Mouse (Mus musculus) forebrain, embryonic 12.5 days (tissue): ENCODE results near the gene Trpm3. TPM values are rescaled to one million over a fixed set of nuclear protein-coding genes. Genes with fewer than 3 reads are reported as not detected.

ENCODE experiments used
- ATAC-seq: fragments of 200-750 bp; cut with Nextera tagmentation; 2 replicates; pipeline ENCODE4 v1.8.0; 2017; ENCODE audit warnings: moderate TSS enrichment; ENCODE audit not compliant: low FRiP score
- H3K27ac ChIP-seq: fragments of 300-500 bp; sonication (generic); 2 replicates; pipeline ENCODE4 v1.5.1; 2016; ENCODE audit warnings: mild to moderate bottlenecking
- H3K27me3 ChIP-seq: fragments of 300-500 bp; sonication (generic); 2 replicates; pipeline ENCODE4 v1.6.1; 2016; ENCODE audit warnings: mild to moderate bottlenecking
- H3K36me3 ChIP-seq: fragments of 300-500 bp; sonication (generic); replicated peaks from 2 replicates; pipeline ENCODE4 v1.6.1; 2016; ENCODE audit warnings: mild to moderate bottlenecking
- H3K4me1 ChIP-seq: fragments of 300-500 bp; sonication (generic); 2 replicates; pipeline ENCODE4 v1.6.1; 2016
- H3K4me2 ChIP-seq: fragments of 300-500 bp; sonication (generic); 2 replicates; pipeline ENCODE4 v1.6.1; 2016; ENCODE audit warnings: mild to moderate bottlenecking, moderate library complexity
- H3K4me3 ChIP-seq: fragments of 300-500 bp; sonication (generic); replicated peaks from 2 replicates; pipeline ENCODE4 v1.5.1; 2016; ENCODE audit warnings: mild to moderate bottlenecking
- H3K9ac ChIP-seq: fragments of 300-500 bp; sonication (generic); 2 replicates; pipeline ENCODE4 v1.6.1; 2016; ENCODE audit warnings: mild to moderate bottlenecking
- H3K9me3 ChIP-seq: fragments of 300-500 bp; sonication (generic); 2 replicates; pipeline ENCODE4 v1.6.1; 2016
- WGBS: fragments of 180-500 bp; shearing (Covaris S2); methylation state at CpG from one replicate; pipeline ENCODE4 v1.1.7; 2016; 5-methylcytosine and 5-hydroxymethylcytosine counted together
- polyA plus RNA-seq: library from polyadenylated mRNA; unstranded; fragments of >200 nt; fragmentation: Nextera tagmentation; extraction: Ambion mirVana; gene quantifications from 2 replicates; pipeline ENCODE4 v1.2.1, GENCODE M21; 2016

Trpm3 gene
- polyA plus RNA-seq, 1 experiment from 2014 or later, result 16.6 TPM

GRCm38 (mm10) chr19:22800471-22800870 is 661.6 kb downstream of the Trpm3 start:
- H3K9ac ChIP-seq, result no peak overlapping the region
- ATAC-seq, result no peak

GRCm38 (mm10) chr19:22803396-22803795 is 664.5 kb downstream of the Trpm3 start:
- no peak overlapping the region for H3K4me2 ChIP-seq
- H3K9me3 ChIP-seq, result no peaks in the 10 kb centered on the region
- ATAC-seq, result no peak
- no peaks in the 10 kb centered on the region for H3K4me1 ChIP-seq
- no peak overlapping the region for H3K9ac ChIP-seq
- no peak overlapping the region for H3K4me3 ChIP-seq
- no peaks in the 10 kb centered on the region for H3K36me3 ChIP-seq
- H3K27me3 ChIP-seq, result no peaks in the 10 kb centered on the region
- H3K27ac ChIP-seq, result no peak overlapping the region

More at GRCm38 (mm10) chr19:22800471-22800870, 661.6 kb downstream of the Trpm3 start:
- H3K9me3 ChIP-seq, result no peaks in the 10 kb centered on the region
- H3K4me2 ChIP-seq, result no peak overlapping the region
- 42% methylated on average over 5 of the region's 5 CpGs for WGBS
- H3K27me3 ChIP-seq, result no peaks in the 10 kb centered on the region
- H3K27ac ChIP-seq, result no peak overlapping the region
- H3K36me3 ChIP-seq, result no peaks in the 10 kb centered on the region
- H3K4me1 ChIP-seq, result no peaks in the 10 kb centered on the region
- H3K4me3 ChIP-seq, result no peak overlapping the region

- no peak for ATAC-seq
- WGBS, result 78% methylated on average over 2 of the region's 2 CpGs
- Histone ChIP-seq H3K27me3 (no peaks in the 10 kb centered on the region), H3K27ac (no peak overlapping the region), H3K9ac (no peak overlapping the region), H3K4me1 (no peaks in the 10 kb centered on the region), H3K4me2 (no peak overlapping the region), H3K4me3 (no peak overlapping the region), H3K36me3 (no peaks in the 10 kb centered on the region), H3K9me3 (no peaks in the 10 kb centered on the region)
Measured at GRCm38 (mm10) chr19:22804311-22804710, 665.5 kb downstream of the Trpm3 start.

DNA sequence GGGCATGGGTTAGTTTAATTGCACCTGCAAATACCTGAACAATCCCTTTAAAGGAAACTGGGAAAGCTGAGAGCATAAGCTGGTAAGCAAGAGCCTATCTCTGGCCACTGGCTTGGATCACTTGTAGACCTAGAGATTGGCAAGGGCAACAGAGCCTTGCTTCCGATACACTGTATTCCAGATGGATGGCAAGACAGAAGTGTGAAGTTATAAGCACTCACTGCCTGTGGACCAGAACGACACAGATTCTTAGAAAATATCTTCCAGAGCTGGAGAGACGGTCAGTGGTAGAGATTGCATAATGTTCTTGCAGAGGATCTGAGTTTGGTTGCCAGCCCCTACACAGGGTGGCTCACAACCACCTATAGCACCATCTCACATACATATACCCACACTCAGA is 671.4 kb downstream of the Trpm3 start:
- WGBS, result 90% methylated on average over 3 of the region's 3 CpGs
- no peak overlapping the region for H3K4me3 ChIP-seq
- H3K4me2 ChIP-seq, result no peak overlapping the region
- ATAC-seq, result no peak
- no peak overlapping the region for H3K9ac ChIP-seq
- H3K4me1 ChIP-seq, result no peaks in the 10 kb centered on the region
- H3K27me3 ChIP-seq, result no peaks in the 10 kb centered on the region
- no peak overlapping the region for H3K27ac ChIP-seq
- H3K36me3 ChIP-seq, result no peaks in the 10 kb centered on the region
- 0 out of 2 replicates have a peak, but pooled peaks cover 3% of the 10 kb centered on the region for H3K9me3 ChIP-seq

GRCm38 (mm10) chr19:22821741-22822140 is 682.9 kb downstream of the Trpm3 start:
- H3K4me1 ChIP-seq, result peaks cover 27% of the 10 kb centered on the region
- ATAC-seq, result no peak
- H3K27ac ChIP-seq, result no peak overlapping the region
- 67% methylated on average over 8 of the region's 8 CpGs for WGBS
- H3K9me3 ChIP-seq, result no peaks in the 10 kb centered on the region
- H3K36me3 ChIP-seq, result no peaks in the 10 kb centered on the region
- no peaks in the 10 kb centered on the region for H3K27me3 ChIP-seq
- no peak overlapping the region for H3K9ac ChIP-seq
- H3K4me2 ChIP-seq, result no peak overlapping the region
- no peak overlapping the region for H3K4me3 ChIP-seq

DNA sequence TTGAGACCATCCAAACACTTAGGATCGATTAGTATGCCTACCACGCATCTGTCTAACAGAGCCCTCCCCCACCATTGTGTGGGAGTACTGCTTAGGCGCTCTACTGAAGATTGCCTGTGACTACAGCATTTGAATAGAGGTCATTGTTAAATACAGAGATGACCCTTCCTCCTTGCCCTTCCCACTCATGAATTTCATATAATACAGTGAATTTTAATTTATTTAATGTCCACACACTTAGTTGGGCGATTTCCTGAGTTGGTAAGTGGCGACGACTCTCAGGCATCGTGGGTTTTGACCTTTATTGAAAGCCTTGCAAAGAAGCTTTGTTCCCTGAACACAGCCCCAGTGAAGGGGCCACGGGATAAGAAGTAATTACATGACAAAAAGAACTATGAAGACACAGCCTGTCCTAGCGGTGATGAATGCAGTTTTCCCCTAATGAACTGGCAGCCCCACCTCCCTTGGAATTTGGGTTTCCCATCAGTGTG is 684.7 kb downstream of the Trpm3 start:
- H3K36me3 ChIP-seq, result no peaks in the 10 kb centered on the region
- no peak overlapping the region for H3K4me3 ChIP-seq
- peak overlapping the region; percentile 17 for H3K4me2 ChIP-seq
- H3K4me1 ChIP-seq, result peaks cover 27% of the 10 kb centered on the region
- no peak overlapping the region for H3K27ac ChIP-seq
- H3K27me3 ChIP-seq, result peaks cover 5% of the 10 kb centered on the region; the same call in 1 of the 2 replicates
- no peaks in the 10 kb centered on the region for H3K9me3 ChIP-seq
- peak; percentile 78 for ATAC-seq
- H3K9ac ChIP-seq, result no peak overlapping the region
- 14% methylated on average over 9 of the region's 9 CpGs for WGBS

GRCm38 (mm10) chr19:22825812-22826211 is 687.0 kb downstream of the Trpm3 start:
- Histone ChIP-seq H3K9ac (no peak overlapping the region), H3K27me3 (peaks cover 5% of the 10 kb centered on the region; the same call in 1 of the 2 replicates), H3K4me1 (peaks cover 27% of the 10 kb centered on the region), H3K4me2 (no peak overlapping the region), H3K4me3 (no peak overlapping the region), H3K27ac (no peak overlapping the region), H3K9me3 (no peaks in the 10 kb centered on the region), H3K36me3 (no peaks in the 10 kb centered on the region)
- 13% methylated on average over 1 of the region's 1 CpGs for WGBS
- peak; percentile 47; the same call in 1 of the 2 replicates for ATAC-seq

DNA sequence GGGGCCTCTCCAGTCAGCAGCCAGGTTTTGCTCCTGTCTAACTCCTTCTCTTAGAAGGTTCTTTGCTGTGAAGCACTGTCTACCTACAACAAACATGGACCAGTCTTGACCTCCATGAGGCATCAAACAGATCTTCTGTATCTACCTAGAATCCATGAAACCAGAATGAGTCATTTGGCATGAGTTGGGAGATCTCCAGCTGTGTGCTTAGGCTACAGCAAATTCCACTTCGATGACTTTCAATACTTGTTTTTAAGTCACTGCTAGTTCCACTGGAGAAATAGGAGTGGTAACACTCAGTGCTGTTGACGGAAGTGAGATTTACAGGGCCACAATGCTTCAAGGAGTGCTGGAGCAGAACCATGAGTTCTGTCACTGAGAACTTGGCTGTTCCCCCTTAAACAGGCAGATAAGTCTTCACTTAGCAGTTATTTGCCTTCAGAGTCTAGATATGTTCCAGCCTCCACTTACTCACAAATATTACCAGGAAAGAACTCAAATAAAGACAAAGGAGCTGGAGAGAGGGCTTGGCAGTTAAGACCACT is 689.4 kb downstream of the Trpm3 start:
- 85% methylated on average over 2 of the region's 2 CpGs for WGBS
- Histone ChIP-seq H3K36me3 (no peaks in the 10 kb centered on the region), H3K4me1 (peaks cover 18% of the 10 kb centered on the region), H3K27ac (no peak overlapping the region), H3K9me3 (no peaks in the 10 kb centered on the region), H3K27me3 (peaks cover 5% of the 10 kb centered on the region; the same call in 1 of the 2 replicates), H3K9ac (no peak overlapping the region), H3K4me2 (no peak overlapping the region), H3K4me3 (no peak overlapping the region)
- ATAC-seq, result no peak

DNA sequence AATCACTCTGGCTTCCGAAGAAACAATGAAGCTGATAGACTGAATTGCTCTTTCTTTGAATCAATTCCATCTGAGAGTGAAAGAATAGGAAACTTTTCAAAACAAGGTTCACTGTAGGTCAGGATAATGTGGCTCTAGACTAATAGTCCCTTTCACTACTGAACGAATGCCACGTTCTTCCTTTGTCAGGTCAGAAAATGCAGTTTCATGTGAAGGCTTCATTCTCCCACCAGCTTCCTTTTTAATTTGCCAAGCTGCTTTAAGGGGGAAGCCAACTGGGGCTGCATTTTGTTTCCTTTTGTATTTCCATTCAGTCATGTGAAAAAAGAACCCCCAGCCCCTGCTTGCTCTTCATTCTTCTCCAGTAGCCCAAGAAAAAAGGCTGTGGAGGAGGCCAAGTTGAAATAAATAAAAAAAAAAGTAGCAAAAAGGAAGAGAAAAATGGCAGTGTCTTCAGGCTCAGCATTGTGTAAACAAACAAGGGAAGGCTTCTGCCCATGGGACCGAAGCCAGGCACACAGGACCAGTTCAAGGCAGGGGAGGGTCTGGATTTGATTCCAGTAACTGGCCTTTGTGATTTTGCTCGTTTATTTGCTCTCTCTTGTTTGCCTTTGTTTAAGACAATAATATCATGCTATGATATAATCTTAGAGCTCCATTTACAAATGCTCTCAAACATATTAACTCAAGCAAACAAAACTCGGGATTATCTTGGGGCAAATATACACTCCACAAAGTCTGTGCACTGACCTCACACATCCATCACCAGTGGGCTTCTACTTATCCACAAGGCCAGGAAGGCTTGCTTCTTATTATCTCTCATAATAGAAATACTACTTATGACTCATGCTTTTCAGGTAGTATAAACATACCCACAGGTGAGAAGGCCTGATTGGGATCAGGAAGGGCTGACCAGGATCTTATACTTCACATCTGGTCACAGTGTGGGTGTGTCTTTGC is 702.5 kb downstream of the Trpm3 start:
- ATAC-seq, result peak; percentile 75
- whole genome bisulfite sequencing, result 13% methylated on average over 6 of the region's 6 CpGs
- Histone ChIP-seq H3K36me3 (no peaks in the 10 kb centered on the region), H3K4me2 (no peak overlapping the region), H3K27ac (no peak overlapping the region), H3K27me3 (peaks cover 17% of the 10 kb centered on the region), H3K4me3 (no peak overlapping the region), H3K9me3 (no peaks in the 10 kb centered on the region), H3K9ac (no peak overlapping the region), H3K4me1 (peaks cover 11% of the 10 kb centered on the region)

DNA sequence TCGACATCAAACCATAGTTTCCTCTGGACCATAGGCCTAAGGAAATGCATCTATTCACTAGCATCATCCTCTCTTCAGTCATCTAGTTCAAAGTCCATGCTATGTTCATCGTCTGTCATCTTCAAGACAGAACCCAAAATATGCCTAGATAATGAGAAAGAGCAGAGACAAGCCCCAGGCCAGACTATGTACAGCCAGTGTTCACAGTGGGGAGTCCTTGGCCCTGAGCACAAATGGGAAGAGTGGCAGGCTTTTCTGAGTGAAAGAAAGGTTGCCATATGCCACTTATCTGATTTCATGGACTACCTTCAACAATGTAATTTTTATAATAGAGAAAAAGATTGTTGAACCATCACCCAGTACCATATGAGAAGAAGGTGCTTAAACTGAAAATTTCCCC is 703.9 kb downstream of the Trpm3 start:
- ATAC-seq, result no peak
- no peaks in the 10 kb centered on the region for H3K9me3 ChIP-seq
- H3K4me3 ChIP-seq, result no peak overlapping the region
- H3K4me2 ChIP-seq, result no peak overlapping the region
- no peaks in the 10 kb centered on the region for H3K36me3 ChIP-seq
- peaks cover 11% of the 10 kb centered on the region for H3K4me1 ChIP-seq
- peaks cover 17% of the 10 kb centered on the region for H3K27me3 ChIP-seq
- WGBS, result 89% methylated on average over 2 of the region's 2 CpGs
- H3K27ac ChIP-seq, result no peak overlapping the region
- H3K9ac ChIP-seq, result no peak overlapping the region

DNA sequence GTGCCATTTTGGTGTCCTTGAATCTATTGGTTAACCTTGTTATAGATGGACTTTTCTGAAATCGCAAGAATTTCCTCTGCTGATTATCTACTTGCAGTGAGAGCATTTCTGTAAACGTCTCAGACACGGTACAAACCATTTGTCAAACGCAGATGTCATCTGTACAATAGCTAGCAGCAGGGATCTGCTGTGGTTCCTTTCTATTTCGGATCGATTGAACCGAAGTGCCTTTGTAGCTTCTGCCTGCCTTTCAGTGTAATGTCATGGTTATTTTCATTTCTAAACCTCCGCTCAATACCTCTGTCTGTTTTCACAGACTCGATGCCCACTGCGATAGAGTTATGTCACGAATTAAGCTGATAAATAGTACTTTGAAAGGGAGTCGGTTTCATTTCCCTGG is 708.9 kb downstream of the Trpm3 start:
- peaks cover 15% of the 10 kb centered on the region for H3K27me3 ChIP-seq
- no peak overlapping the region for H3K4me3 ChIP-seq
- no peak overlapping the region for H3K27ac ChIP-seq
- no peak overlapping the region for H3K4me2 ChIP-seq
- H3K9me3 ChIP-seq, result no peaks in the 10 kb centered on the region
- ATAC-seq, result no peak
- peaks cover 7% of the 10 kb centered on the region; the same call in 1 of the 2 replicates for H3K4me1 ChIP-seq
- no peaks in the 10 kb centered on the region for H3K36me3 ChIP-seq
- H3K9ac ChIP-seq, result no peak overlapping the region
- WGBS, result 58% methylated on average over 12 of the region's 12 CpGs

- Histone ChIP-seq H3K4me1 (peaks cover 7% of the 10 kb centered on the region; the same call in 1 of the 2 replicates), H3K4me2 (no peak overlapping the region), H3K9ac (no peak overlapping the region), H3K4me3 (no peak overlapping the region), H3K27ac (no peak overlapping the region), H3K9me3 (no peaks in the 10 kb centered on the region), H3K36me3 (no peaks in the 10 kb centered on the region), H3K27me3 (peaks cover 14% of the 10 kb centered on the region)
- 56% methylated on average over 1 of the region's 1 CpGs for WGBS
- no peak for ATAC-seq
Measured at GRCm38 (mm10) chr19:22848251-22848650, 709.4 kb downstream of the Trpm3 start.
